27 mouse cellular contexts compared by ENCODE assay signal in genomic region chr3:55088359-55088758, GRCm38 (mm10). TPM values are rescaled to one million over a fixed set of nuclear protein-coding genes. Genes with fewer than 3 reads are reported as not detected.
DNase-seq lines count a peak whose midpoint lies in the region; ATAC-seq and TF ChIP-seq lines count a peak whose summit lies in the region.
"Had no signal": no experiment of that assay in that cellular context is flagged by ENCODE, and none has a peak within 500 bp of the region (broad histone marks: within the 10 kb centered on the region; RNA-seq: fewer than 3 reads in every experiment).

No protein-coding gene starts in this region.

- WGBS in intestine, embryonic 16.5 days, result 62% methylated on average over 4 of the region's 4 CpGs
- 17% methylated on average over 4 of the region's 4 CpGs for WGBS in small intestine, adult 2 months
- WGBS in hindbrain, embryonic 10.5 days, result 75% methylated on average over 4 of the region's 4 CpGs

- H3K27me3 ChIP-seq in intestine, embryonic 16.5 days (replicated peaks; ENCODE audit: control insufficient read depth, insufficient read depth, low read length), result no peaks in the 10 kb centered on the region
- no peaks in the 10 kb centered on the region for H3K27me3 ChIP-seq in small intestine, adult 2 months (ENCODE audit: control insufficient read depth, insufficient read depth, low read length)
- no peaks in the 10 kb centered on the region for H3K27me3 ChIP-seq in hindbrain, embryonic 10.5 days (ENCODE audit: insufficient read depth, poor library complexity, severe bottlenecking)
- H3K27me3 ChIP-seq: embryonic facial prominence, embryonic 12.5 days; embryonic facial prominence, embryonic 15.5 days; forebrain, embryonic 12.5 days; forebrain, embryonic 15.5 days had no signal

- TF ChIP-seq CTCF in small intestine, adult 2 months (IDR thresholded peaks at IDR 0.05; ENCODE audit: extremely low read depth, insufficient read length, insufficient replicate concordance, low read depth, low read length), result no peak

- no peak overlapping the region for H3K4me2 ChIP-seq in intestine, embryonic 16.5 days (ENCODE audit: low read depth, low read length)
- H3K4me2 ChIP-seq: embryonic facial prominence, embryonic 12.5 days; embryonic facial prominence, embryonic 15.5 days; forebrain, embryonic 12.5 days; forebrain, embryonic 15.5 days; heart, embryonic 11.5 days; hindbrain, embryonic 14.5 days had no signal

- H3K4me3 ChIP-seq in intestine, embryonic 16.5 days (ENCODE audit: low read length), result no peak overlapping the region
- H3K4me3 ChIP-seq in small intestine, adult 2 months (ENCODE audit: low read depth, low read length), result peak overlapping the region; percentile 27
- no peak overlapping the region for H3K4me3 ChIP-seq in hindbrain, embryonic 10.5 days
- H3K4me3 ChIP-seq: embryonic facial prominence, embryonic 12.5 days; embryonic facial prominence, embryonic 15.5 days; forebrain, embryonic 12.5 days; forebrain, embryonic 15.5 days; heart, adult 2 months had no signal

- no peak for TF ChIP-seq POLR2A in small intestine, adult 2 months (IDR thresholded peaks at IDR 0.05; ENCODE audit: low read depth, low read length)

- ATAC-seq in intestine, embryonic 16.5 days, result no peak
- ATAC-seq: activated CD4-positive, CD25-positive, alpha-beta regulatory T cell, adult 4 months; CD4-positive, CD25-positive, alpha-beta regulatory T cell, adult 4 months; forebrain, embryonic 15.5 days; hindbrain, postnatal 0 days; inflammation-experienced regulatory T-cells, adult 6 months had no signal

- 0 out of 2 replicates have a peak, but pooled peaks cover 3% of the 10 kb centered on the region for H3K4me1 ChIP-seq in intestine, embryonic 16.5 days (ENCODE audit: control insufficient read depth, insufficient read depth, low read length)
- H3K4me1 ChIP-seq in small intestine, adult 2 months (ENCODE audit: control insufficient read depth, insufficient read depth, insufficient read length, low read length), result peaks cover 7% of the 10 kb centered on the region; the same call in 1 of the 2 replicates
- no peaks in the 10 kb centered on the region for H3K4me1 ChIP-seq in hindbrain, embryonic 10.5 days (replicated peaks)
- H3K4me1 ChIP-seq: embryonic facial prominence, embryonic 12.5 days; embryonic facial prominence, embryonic 15.5 days; forebrain, embryonic 12.5 days had no signal

- H3K36me3 ChIP-seq in intestine, embryonic 16.5 days (ENCODE audit: control insufficient read depth, insufficient read depth, low read length), result no peaks in the 10 kb centered on the region
- H3K36me3 ChIP-seq in small intestine, adult 2 months (ENCODE audit: control insufficient read depth, insufficient read depth, low read length), result no peaks in the 10 kb centered on the region
- H3K36me3 ChIP-seq in hindbrain, embryonic 10.5 days, result no peaks in the 10 kb centered on the region
- H3K36me3 ChIP-seq: embryonic facial prominence, embryonic 12.5 days; embryonic facial prominence, embryonic 15.5 days; forebrain, embryonic 12.5 days; forebrain, embryonic 15.5 days had no signal

- peak overlapping the region; percentile 71; the same call in 1 of the 2 replicates for H3K27ac ChIP-seq in intestine, embryonic 16.5 days (ENCODE audit: low read length)
- peak overlapping the region; percentile 85 for H3K27ac ChIP-seq in small intestine, adult 2 months (ENCODE audit: insufficient read depth, low read depth, low read length)
- no peak overlapping the region for H3K27ac ChIP-seq in hindbrain, embryonic 10.5 days
- H3K27ac ChIP-seq: embryonic facial prominence, embryonic 12.5 days; embryonic facial prominence, embryonic 15.5 days; forebrain, embryonic 12.5 days; forebrain, embryonic 15.5 days; heart, adult 2 months; hindbrain, embryonic 14.5 days; hindbrain, postnatal 0 days had no signal

- H3K9ac ChIP-seq in intestine, embryonic 16.5 days (ENCODE audit: low read depth, low read length), result no peak overlapping the region
- H3K9ac ChIP-seq: embryonic facial prominence, embryonic 12.5 days; embryonic facial prominence, embryonic 15.5 days; forebrain, embryonic 12.5 days; forebrain, embryonic 15.5 days; hindbrain, embryonic 14.5 days had no signal

- H3K9me3 ChIP-seq in intestine, embryonic 16.5 days (ENCODE audit: control insufficient read depth, low read length), result no peaks in the 10 kb centered on the region
- H3K9me3 ChIP-seq in hindbrain, embryonic 10.5 days, result no peaks in the 10 kb centered on the region
- H3K9me3 ChIP-seq: embryonic facial prominence, embryonic 12.5 days; embryonic facial prominence, embryonic 15.5 days; forebrain, embryonic 12.5 days; forebrain, embryonic 15.5 days had no signal

- peak; percentile 60 for DNase-seq in heart, adult 11 months
- no peak for DNase-seq in heart, adult 9 months (ENCODE audit: low spot score in 2 of 2)
- peak; percentile 35 for DNase-seq in fibroblast of lung, adult 2 months (ENCODE audit: low read depth)
- no peak for DNase-seq in yolk sac, embryonic 10.5 days (ENCODE audit: low spot score)
- DNase-seq in hindbrain, embryonic 10.5 days (ENCODE audit: low spot score), result no peak
- DNase-seq in right cerebral cortex, postnatal 4 days, result no peak
- DNase-seq: adrenal gland, adult 8-10 months; adrenal gland, postnatal 25 days; cerebellum, adult 11-12 months; cerebellum, adult 9-10 months; gastrocnemius, postnatal 25 days; heart, adult 2 months had no signal

RNA-seq across cellular contexts. Expression of gene Spg20, which starts 23.5 kb away (rescaled TPM):
- 31.1 and 34.1 TPM in 2 replicates for polyA plus RNA-seq in intestine, embryonic 16.5 days (2015; fragmentation: Nextera tagmentation; extraction: Ambion mirVana)
- polyA plus RNA-seq in small intestine, adult 2 months (2012; rRNA removed), result 6.8 and 7.1 TPM in 2 replicates
- 41.5 and 55.9 TPM in 2 replicates for polyA plus RNA-seq in hindbrain, embryonic 10.5 days (2016; fragmentation: Nextera tagmentation; extraction: Ambion mirVana)

RNA-seq across cellular contexts. Expression of gene Ccna1, which starts 33.1 kb away (rescaled TPM):
- 1.3 and 1.8 TPM in 2 replicates for polyA plus RNA-seq in intestine, embryonic 16.5 days (2015; fragmentation: Nextera tagmentation; extraction: Ambion mirVana)
- polyA plus RNA-seq in small intestine, adult 2 months (2012; rRNA removed), result 0.20 and 0.32 TPM in 2 replicates
- 2.1 and 2.9 TPM in 2 replicates for polyA plus RNA-seq in hindbrain, embryonic 10.5 days (2016; fragmentation: Nextera tagmentation; extraction: Ambion mirVana)
- polyA plus RNA-seq: activated CD4-positive, CD25-positive, alpha-beta regulatory T cell, adult 4 months; C2C12; CD4-positive, CD25-positive, alpha-beta regulatory T cell, adult 4 months; inflammation-experienced regulatory T-cells, adult 6 months had no signal

RNA-seq across cellular contexts. Expression of gene Ccdc169, which starts 48.8 kb away (rescaled TPM):
- polyA plus RNA-seq in intestine, embryonic 16.5 days (2015; fragmentation: Nextera tagmentation; extraction: Ambion mirVana), result not detected in 2 replicates
- polyA plus RNA-seq in small intestine, adult 2 months (2012; rRNA removed), result not detected in 2 replicates
- polyA plus RNA-seq in hindbrain, embryonic 10.5 days (2016; fragmentation: Nextera tagmentation; extraction: Ambion mirVana), result 0.06 and 0.10 TPM in 2 replicates
- polyA plus RNA-seq: activated CD4-positive, CD25-positive, alpha-beta regulatory T cell, adult 4 months; CD4-positive, CD25-positive, alpha-beta regulatory T cell, adult 4 months; heart, adult 2 months; heart, embryonic 11.5 days; heart, embryonic 14.5 days; heart, postnatal 0 days; hindbrain, embryonic 14.5 days; hindbrain, postnatal 0 days; inflammation-experienced regulatory T-cells, adult 6 months had no signal

Comparison
In these comparisons a context has a peak if more than half of its experiments do, and no peak if none do; other contexts are left out.
1. DNase-seq: peak in heart, adult 11 months (single experiment) and fibroblast of lung, adult 2 months (single experiment); none in heart, adult 9 months (0 of 2), yolk sac, embryonic 10.5 days (single experiment), hindbrain, embryonic 10.5 days (single experiment) and right cerebral cortex, postnatal 4 days (single experiment).